Mouse (Mus musculus) spleen, postnatal 0 days (tissue): Measurements from ENCODE around the gene Vmn1r175. TPM values are rescaled to one million over a fixed set of nuclear protein-coding genes. Genes with fewer than 3 reads are reported as not detected.

Experiments
- polyA plus RNA-seq: library from polyadenylated mRNA; unstranded; fragments of >200 nt; fragmentation: Nextera tagmentation; extraction: Ambion mirVana; gene quantifications from 2 replicates; pipeline ENCODE4 v1.2.1, GENCODE M21; 2015

The Vmn1r175 gene
- not detected in 2 replicates for polyA plus RNA-seq

GRCm38 (mm10) chr7:23810543-23810942 lies at the start of gene Vmn1r175:
Gene Vmn1r175, minus strand, starts transcription at chr7:23810643.

DNA sequence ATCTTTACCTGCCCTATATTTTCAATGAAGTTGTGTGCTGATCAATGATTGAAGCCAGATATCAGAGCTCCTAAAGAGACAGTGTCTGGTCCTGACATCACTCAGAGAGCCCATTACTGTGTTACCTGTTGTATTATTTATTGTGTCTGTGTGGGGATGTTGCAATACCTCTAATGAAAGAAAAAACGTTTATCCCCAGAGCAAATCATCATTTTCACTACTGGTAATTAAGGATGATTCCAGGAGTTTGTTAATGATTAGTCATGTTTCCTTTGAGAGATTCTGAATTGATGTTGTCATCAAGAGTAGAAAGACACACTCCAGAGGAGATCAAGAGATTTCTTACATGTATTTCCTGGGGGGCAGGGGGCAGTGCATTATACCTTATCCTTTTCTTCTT lies 26.8 kb upstream of the Vmn1r175 start, which contains the start of gene Vmn1r176:
Vmn1r176 (minus strand) TSS at position 101 of the 400 bp plus-strand sequence.

Other genes with a start within 250 kb of the Vmn1r175 start
- not detected in 2 replicates for gene Vmn1r169, start 235.1 kb downstream of the Vmn1r175 start, polyA plus RNA-seq
- gene Vmn1r170, start 204.5 kb downstream of the Vmn1r175 start, polyA plus RNA-seq: not detected in 2 replicates
- gene Vmn1r171, start 179.9 kb downstream of the Vmn1r175 start, polyA plus RNA-seq: not detected in 2 replicates
- not detected in 2 replicates for gene Vmn1r172, start 152.3 kb downstream of the Vmn1r175 start, polyA plus RNA-seq
- not detected in 2 replicates for gene Vmn1r173, start 109.9 kb downstream of the Vmn1r175 start, polyA plus RNA-seq
- gene Vmn1r174, start 58.4 kb downstream of the Vmn1r175 start, polyA plus RNA-seq: not detected in 2 replicates
- not detected in 2 replicates for gene Vmn1r176, start 26.7 kb upstream of the Vmn1r175 start, polyA plus RNA-seq
- gene Vmn1r177, start 55.8 kb upstream of the Vmn1r175 start, polyA plus RNA-seq: not detected in 2 replicates
- not detected in 2 replicates for gene Vmn1r178, start 81.4 kb upstream of the Vmn1r175 start, polyA plus RNA-seq
- not detected in 2 replicates for gene Vmn1r179, start 116.3 kb upstream of the Vmn1r175 start, polyA plus RNA-seq
- not detected in 2 replicates for gene Vmn1r180, start 140.0 kb upstream of the Vmn1r175 start, polyA plus RNA-seq
- gene Vmn1r181, start 164.0 kb upstream of the Vmn1r175 start, polyA plus RNA-seq: not detected in 2 replicates
- not detected in 2 replicates for gene V1rd19, start 191.0 kb upstream of the Vmn1r175 start, polyA plus RNA-seq
- gene Vmn1r183, start 242.6 kb upstream of the Vmn1r175 start, polyA plus RNA-seq: not detected in 2 replicates